Mouse (Mus musculus): ENCODE data around the gene Olfr417.
"Not testable (repeated sequence)": the region's sequence is repeated elsewhere in the genome, so short reads cannot be mapped to it uniquely, and the experiment has no call there.

Olfr417 gene

GRCm38 (mm10) chr1:174364882-174365451, at the start of gene Olfr417:
TSS of gene Olfr417 (plus strand) at chr1:174365122.
- no peak for DNase-seq

DNA sequence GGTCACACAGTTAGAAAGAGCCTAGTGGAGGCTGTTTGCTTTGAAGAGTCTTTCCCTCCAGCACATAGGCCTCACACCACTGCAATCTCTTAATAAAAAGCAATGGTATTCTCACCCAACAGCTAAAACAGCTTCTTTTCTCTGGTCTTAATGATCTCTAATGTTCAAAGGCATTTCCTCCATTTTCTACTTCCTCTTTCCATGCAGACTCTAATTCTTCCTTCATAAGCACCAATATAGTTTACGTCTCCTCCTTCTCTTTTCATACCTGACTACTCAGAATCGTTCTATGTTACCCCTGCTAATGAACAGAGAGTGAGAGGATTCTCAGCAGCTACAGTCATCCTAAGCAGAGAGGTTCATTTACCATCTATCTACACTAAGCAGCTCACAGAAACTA, 47.6 kb upstream of the Olfr417 start:
- no peak for DNase-seq

DNA sequence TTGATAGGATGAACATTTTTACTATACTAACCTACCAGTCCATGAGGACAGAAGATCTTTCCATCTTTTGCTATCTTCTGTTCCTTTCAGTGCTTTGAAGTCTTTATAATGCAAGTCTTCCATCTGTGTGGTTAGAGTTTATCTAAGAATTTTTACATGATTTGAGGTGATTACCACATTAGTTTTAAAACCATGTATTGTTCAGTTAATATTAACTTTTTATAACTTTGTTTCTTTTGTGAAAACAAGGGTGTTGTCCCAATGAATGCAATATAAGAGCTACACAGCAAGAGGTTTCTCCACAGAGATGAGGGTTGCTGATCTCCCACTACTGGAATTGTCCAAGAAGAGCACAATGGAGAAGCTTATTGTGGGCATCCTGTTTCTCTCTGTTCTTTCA, 34.7 kb upstream of the Olfr417 start, which contains the start of gene Mptx1:
Gene Mptx1 (plus strand): TSS at position 301 of the 400 bp plus-strand sequence.
- DNase-seq = no peak

GRCm38 (mm10) chr1:174353636-174354035, 11.3 kb upstream of the Olfr417 start:
- DNase-seq = not testable (repeated sequence)

GRCm38 (mm10) chr1:174354640-174355039, 10.3 kb upstream of the Olfr417 start:
- no peak for DNase-seq

DNA sequence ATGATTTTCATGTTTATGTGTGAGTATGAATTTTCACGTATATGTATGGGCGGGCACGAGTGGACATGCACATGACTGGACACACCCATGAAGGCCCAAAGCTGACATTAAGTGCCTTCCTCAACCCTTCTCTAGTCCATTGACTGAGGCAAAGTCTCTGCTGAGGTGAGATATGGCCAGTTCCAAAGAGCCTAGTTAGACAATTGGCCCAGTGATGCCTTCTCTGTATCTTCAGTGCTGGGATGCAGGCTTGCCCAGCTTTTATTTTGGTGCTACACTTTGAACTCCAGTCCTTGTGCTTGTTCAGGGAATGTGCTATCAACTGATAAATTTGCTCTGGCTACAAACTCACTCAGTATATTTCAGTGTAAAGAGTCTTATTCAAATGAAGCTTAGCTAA, 8.9 kb downstream of the Olfr417 start:
- no peak for DNase-seq

- no peak for DNase-seq
Observed at GRCm38 (mm10) chr1:174390746-174391145, 25.8 kb downstream of the Olfr417 start, which contains the start of gene Olfr248. TSS of gene Olfr248 (plus strand) at chr1:174391046.

GRCm38 (mm10) chr1:174422959-174423358, 58.0 kb downstream of the Olfr417 start:
- no peak for DNase-seq

GRCm38 (mm10) chr1:174423764-174424163, 58.8 kb downstream of the Olfr417 start, which contains the start of gene Olfr414:
TSS of gene Olfr414 (plus strand) at chr1:174424064.
- no peak for DNase-seq
